Mouse (Mus musculus): ENCODE measurements at regions not wholly inside any gene's neighbourhood (a gene's known extent, or its start where the extent isn't known, plus 50 kb on each side); places are given as distances from the start of the nearest gene placed in this dataset.

DNA sequence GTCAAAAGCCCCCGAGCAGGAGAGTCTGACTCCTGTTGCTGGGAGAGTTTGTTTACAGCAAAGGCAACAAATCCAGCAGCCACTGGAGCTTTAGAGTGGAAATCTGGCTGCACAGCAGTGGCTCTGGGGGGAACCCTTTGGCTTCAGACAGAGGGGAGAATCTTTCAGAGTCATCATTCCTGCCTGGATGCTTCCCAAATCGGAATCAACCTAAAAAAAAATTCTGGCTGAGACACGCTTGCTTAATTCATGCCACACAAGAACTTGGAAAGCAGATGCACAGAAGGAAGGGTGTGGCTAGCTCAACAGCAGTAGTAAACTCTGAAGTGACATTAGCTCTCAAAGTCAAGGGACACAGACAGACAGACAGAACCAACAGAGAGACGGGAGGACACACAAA is 175.8 kb upstream of the Nfe2l3 start:
- peaks cover 20% of the 10 kb centered on the region for H3K9me3 ChIP-seq (replicated peaks; ENCODE audit: low read length)
- no peaks in the 10 kb centered on the region; the same call in 1 of the 2 replicates for H3K79me2 ChIP-seq (replicated peaks; ENCODE audit: control insufficient read depth, extremely low read depth, insufficient read depth, poor library complexity, severe bottlenecking)
- no peaks in the 10 kb centered on the region for H3K27me3 ChIP-seq (replicated peaks)
- H3K9ac ChIP-seq (ENCODE audit: insufficient read depth, low read depth) = no peak overlapping the region
- H3K4me3 ChIP-seq (replicated peaks in 1 of 3; ENCODE audit: low read depth in 2 of 3, low read length in 2 of 3, poor library complexity in 1 of 3) = no peak overlapping the region
- H3K4me2 ChIP-seq (ENCODE audit: insufficient read depth, low read depth, poor library complexity, severe bottlenecking) = no peak overlapping the region
- peaks cover 17 to 85% of the 10 kb centered on the region in 2 experiments for H3K36me3 ChIP-seq (replicated peaks in 1 of 2; ENCODE audit: control insufficient read depth in 1 of 2, insufficient read depth in 1 of 2, low read length in 1 of 2)
- peaks cover 14 to 27% of the 10 kb centered on the region in 2 experiments for H3K4me1 ChIP-seq (ENCODE audit: control insufficient read depth in 1 of 2, insufficient read depth in 2 of 2)
- no peak for DNase-seq (ENCODE audit: extremely low read depth)
- TF ChIP-seq MAX (IDR thresholded peaks at IDR 0.05; ENCODE audit: low read length) (no peak), ZNF384 (IDR thresholded peaks at IDR 0.05; ENCODE audit: low read depth, low read length) (no peak), UBTF (IDR thresholded peaks at IDR 0.05; ENCODE audit: low read depth, low read length) (no peak), RAD21 (IDR thresholded peaks at IDR 0.05; ENCODE audit: low read depth, low read length) (no peak), MXI1 (IDR thresholded peaks at IDR 0.05; ENCODE audit: low read depth, low read length) (no peak), USF2 (conservative IDR thresholded peaks at IDR 0.05; ENCODE audit: low read depth, low read length) (no peak), NRF1 (IDR thresholded peaks at IDR 0.05; ENCODE audit: low read depth, low read length) (no peak), E2F4 (IDR thresholded peaks at IDR 0.05; ENCODE audit: insufficient replicate concordance, low read depth, low read length) (no peak), BHLHE40 (IDR thresholded peaks at IDR 0.05; ENCODE audit: low read depth, low read length) (no peak), GABPA (IDR thresholded peaks at IDR 0.05; ENCODE audit: insufficient replicate concordance, low read depth, low read length) (no peak), ZKSCAN1 (IDR thresholded peaks at IDR 0.05; ENCODE audit: borderline replicate concordance, low read depth, low read length) (no peak), JUND (conservative IDR thresholded peaks at IDR 0.05; ENCODE audit: low read depth, low read length) (no peak), SIN3A (IDR thresholded peaks at IDR 0.05; ENCODE audit: low read length) (no peak)
- no peak overlapping the region for H3K27ac ChIP-seq (ENCODE audit: insufficient read depth, low read depth)
- in situ Hi-C loops (cut with MboI; ENCODE audit: low pct_ligation_motif_present, low pct_unique_long_range_greater_than_20kb, low sequenced_read_pairs) (no loop called here), dilution Hi-C loops (cut with MboI; ENCODE audit: extremely low pct_ligation_motif_present, extremely low pct_unique_long_range_greater_than_20kb, low sequenced_read_pairs) (no loop called here)

DNA sequence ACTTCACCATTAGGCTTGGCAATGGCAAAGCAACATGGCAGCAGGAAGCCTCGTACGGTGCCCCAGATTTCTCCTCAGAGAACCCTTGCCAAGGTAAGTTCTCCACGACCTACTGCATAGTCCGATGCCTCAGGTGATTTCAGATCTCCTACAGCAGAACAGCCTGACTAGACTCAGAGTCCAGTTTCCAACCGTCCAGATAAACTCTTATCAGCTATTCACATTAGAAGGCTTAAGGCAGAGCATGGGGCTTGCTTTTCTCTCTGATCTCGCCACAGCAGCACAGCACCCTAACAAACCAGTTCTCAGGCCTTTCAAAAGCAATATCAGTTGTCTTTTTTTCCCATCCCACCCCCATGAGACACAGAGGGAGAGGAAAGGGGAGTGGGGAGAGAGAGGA is 174.9 kb upstream of the Nfe2l3 start:
- Histone ChIP-seq H3K4me2 (ENCODE audit: insufficient read depth, low read depth, poor library complexity, severe bottlenecking) (no peak overlapping the region), H3K4me1 (ENCODE audit: control insufficient read depth in 1 of 2, insufficient read depth in 2 of 2) (peaks cover 13 to 24% of the 10 kb centered on the region in 2 experiments), H3K79me2 (replicated peaks; ENCODE audit: control insufficient read depth, extremely low read depth, insufficient read depth, poor library complexity, severe bottlenecking) (no peaks in the 10 kb centered on the region; the same call in 1 of the 2 replicates), H3K27me3 (replicated peaks) (no peaks in the 10 kb centered on the region), H3K36me3 (replicated peaks in 1 of 2; ENCODE audit: control insufficient read depth in 1 of 2, insufficient read depth in 1 of 2, low read length in 1 of 2) (peaks cover 17 to 90% of the 10 kb centered on the region in 2 experiments), H3K27ac (ENCODE audit: insufficient read depth, low read depth) (no peak overlapping the region), H3K9ac (ENCODE audit: insufficient read depth, low read depth) (no peak overlapping the region), H3K9me3 (replicated peaks; ENCODE audit: low read length) (peaks cover 20% of the 10 kb centered on the region), H3K4me3 (replicated peaks in 1 of 3; ENCODE audit: low read depth in 2 of 3, low read length in 2 of 3, poor library complexity in 1 of 3) (no peak overlapping the region)
- TF ChIP-seq ZNF384 (IDR thresholded peaks at IDR 0.05; ENCODE audit: low read depth, low read length) = no peak
- no peak for TF ChIP-seq NRF1 (IDR thresholded peaks at IDR 0.05; ENCODE audit: low read depth, low read length)
- no peak for TF ChIP-seq MYC (IDR thresholded peaks at IDR 0.05; ENCODE audit: low read depth, low read length)
- TF ChIP-seq JUND (conservative IDR thresholded peaks at IDR 0.05; ENCODE audit: low read depth, low read length) = no peak
- TF ChIP-seq ZC3H11A (IDR thresholded peaks at IDR 0.05; ENCODE audit: low read depth, low read length) = no peak
- TF ChIP-seq E2F4 (IDR thresholded peaks at IDR 0.05; ENCODE audit: insufficient replicate concordance, low read depth, low read length) = no peak
- no peak for TF ChIP-seq ZKSCAN1 (IDR thresholded peaks at IDR 0.05; ENCODE audit: borderline replicate concordance, low read depth, low read length)
- TF ChIP-seq NELFE (IDR thresholded peaks at IDR 0.05; ENCODE audit: low read depth, low read length) = no peak
- no peak for TF ChIP-seq RCOR1 (conservative IDR thresholded peaks at IDR 0.05; ENCODE audit: low read depth, low read length)
- TF ChIP-seq EP300 (IDR thresholded peaks at IDR 0.05; ENCODE audit: low read length) = no peak
- DNase-seq (ENCODE audit: extremely low read depth) = no peak
- in situ Hi-C loops (cut with MboI; ENCODE audit: low pct_ligation_motif_present, low pct_unique_long_range_greater_than_20kb, low sequenced_read_pairs) (no loop called here), dilution Hi-C loops (cut with MboI; ENCODE audit: extremely low pct_ligation_motif_present, extremely low pct_unique_long_range_greater_than_20kb, low sequenced_read_pairs) (no loop called here)
